Mouse (Mus musculus) layer of hippocampus, adult 9-11 months (tissue): ENCODE measurements around the gene Wsb2.
"Not testable (repeated sequence)": the region's sequence is repeated elsewhere in the genome, so short reads cannot be mapped to it uniquely, and the experiment has no call there.

Experiments
- DNase-seq: peaks from one replicate; pipeline ENCODE4 v3.0.0; 2022

Gene Wsb2

DNA sequence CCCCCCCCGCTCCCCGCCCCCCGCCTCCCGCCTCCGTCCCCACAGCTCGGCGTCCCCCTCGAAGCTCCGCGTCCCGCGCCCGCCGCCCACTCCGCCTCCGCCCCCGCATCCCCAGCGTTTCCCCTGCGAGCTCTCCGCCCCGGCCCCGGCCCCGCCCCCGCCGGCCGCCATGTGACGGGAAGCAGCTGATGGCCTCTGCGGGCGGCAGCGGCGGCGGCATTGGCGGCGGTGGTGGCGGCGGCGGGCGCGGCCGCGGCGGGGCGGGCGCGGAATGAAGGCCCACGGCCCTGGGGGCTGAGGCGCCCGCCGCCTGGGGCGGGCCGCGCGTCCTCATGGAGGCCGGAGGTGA lies at the start of gene Wsb2:
TSS of gene Wsb2 (plus strand) at position 176 of the 349 bp plus-strand sequence.
- DNase-seq = peak; percentile 83

DNA sequence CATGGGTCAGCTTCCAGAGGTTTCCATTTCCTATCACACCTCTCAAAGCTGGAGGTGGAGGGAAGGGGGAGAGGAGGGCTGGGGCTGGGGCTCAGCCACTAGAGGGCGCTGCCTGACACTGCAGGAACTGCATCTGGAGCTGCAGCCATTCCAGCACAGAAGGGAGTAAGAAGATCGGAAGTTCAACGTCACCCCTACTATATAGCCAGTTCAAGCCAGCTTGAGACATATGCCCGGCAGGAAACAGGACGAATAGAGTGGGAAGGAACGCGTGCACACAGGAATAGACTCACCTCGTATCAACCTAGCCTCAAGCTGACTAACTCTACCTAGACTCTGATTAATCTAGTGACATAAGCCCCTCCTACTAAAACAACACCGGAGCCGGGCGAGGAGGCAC lies 49.4 kb upstream of the Wsb2 start:
- no peak for DNase-seq

DNA sequence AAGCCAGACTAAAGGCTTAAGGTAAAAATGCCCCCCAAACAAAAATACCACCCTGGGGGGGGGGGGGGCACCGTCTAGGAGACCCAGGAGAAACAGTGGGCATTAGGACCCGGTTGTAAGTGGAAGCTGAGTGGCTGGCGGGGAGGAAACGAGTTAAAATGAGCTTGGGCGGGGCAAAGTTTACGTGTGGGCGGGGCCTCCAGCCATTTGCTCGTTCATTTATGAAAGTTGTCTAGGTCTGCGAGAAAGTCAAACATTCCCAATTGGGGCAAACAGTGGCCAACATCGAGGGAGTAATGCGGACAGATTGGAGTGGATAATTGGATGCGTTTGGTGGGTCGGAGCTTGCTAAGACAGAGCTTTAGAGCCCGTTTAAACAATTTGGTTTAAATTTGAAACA lies 43.7 kb upstream of the Wsb2 start:
- DNase-seq = no peak

- no peak for DNase-seq
Measured at GRCm38 (mm10) chr5:117313909-117314308, 43.2 kb upstream of the Wsb2 start.

DNA sequence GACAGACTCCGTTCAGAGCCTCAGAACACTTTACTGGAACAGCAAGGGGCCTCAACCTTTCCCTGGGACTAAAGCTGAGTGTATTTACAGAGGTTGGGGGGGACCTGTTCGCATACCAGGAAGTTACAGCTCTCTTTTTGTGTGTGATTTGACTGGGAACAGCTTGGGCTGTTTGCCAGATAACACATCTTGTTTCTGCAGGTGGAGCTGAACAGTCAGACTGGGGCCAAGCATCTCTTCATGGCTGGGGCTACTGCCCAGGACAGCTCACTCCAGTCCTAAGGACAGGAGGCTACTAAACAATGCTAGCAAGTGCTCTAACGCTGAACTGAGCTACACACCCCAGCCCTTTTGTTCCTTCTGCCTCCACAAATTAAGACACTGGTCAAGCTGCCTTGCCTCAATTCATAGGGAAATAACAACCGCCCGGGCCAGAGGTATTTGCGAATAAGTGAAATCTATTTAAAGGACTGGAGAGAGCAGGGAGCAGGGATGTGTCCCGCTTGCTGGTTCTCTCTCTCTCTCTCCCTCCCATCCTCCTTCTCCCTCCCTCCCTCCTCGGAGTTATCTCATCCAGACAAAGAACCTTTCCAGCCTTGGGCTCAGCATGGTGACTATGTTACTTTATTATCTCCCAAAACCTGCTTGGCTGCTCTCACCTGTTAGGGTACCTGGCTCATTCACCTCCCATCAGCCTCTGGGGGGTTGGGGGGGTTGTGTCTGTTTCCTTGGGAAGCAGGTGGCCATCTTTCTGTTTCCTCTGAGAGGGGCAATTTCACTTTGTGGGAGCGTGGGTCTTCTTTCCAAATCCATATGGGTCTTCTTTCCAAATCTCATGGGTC lies 42.3 kb upstream of the Wsb2 start:
- DNase-seq = no peak

- peak; percentile 19 for DNase-seq
Measured at GRCm38 (mm10) chr5:117318741-117319629, 38.1 kb upstream of the Wsb2 start, which contains the start of gene Vsig10. Vsig10 (plus strand) TSS chr5:117319083.

DNA sequence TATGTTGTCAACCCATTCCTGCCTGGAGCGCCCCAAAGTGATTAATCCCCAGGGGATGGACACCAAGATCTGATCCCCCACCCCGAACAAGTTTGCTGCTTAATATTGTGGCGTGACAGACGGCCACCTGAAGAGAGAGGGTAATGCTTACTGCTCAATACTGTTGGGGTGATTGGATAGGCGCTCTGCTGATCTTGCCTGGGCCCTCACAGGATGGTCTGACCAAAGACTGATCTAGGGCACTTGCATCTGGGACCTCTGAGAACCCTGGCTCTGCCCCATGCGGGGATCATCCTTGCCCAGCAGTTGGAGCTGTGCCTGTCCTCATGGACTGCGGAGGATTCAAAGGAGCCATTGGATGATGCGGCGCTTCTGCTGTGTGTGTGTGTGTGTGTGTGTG lies 33.4 kb upstream of the Wsb2 start:
- no peak for DNase-seq

GRCm38 (mm10) chr5:117326408-117326807 lies 30.7 kb upstream of the Wsb2 start:
- DNase-seq = no peak

DNA sequence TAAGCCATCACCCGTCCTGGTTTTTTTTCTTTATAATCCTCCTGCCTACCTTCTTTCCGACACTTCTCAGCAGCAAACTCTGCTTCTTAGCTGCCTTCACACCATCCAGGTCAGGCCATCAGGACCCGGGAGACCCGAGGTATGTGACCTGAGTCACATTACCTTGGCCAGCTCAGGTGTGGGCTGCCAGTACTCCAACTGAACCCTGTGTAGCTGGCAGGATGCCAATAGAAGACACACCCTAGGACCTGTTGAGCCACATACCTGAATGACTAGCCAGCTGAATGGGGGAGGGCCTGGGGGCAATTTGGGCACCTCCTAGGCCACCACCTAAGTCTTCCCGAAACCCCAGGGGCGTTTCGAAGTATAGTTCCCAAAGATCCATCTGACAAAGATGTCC lies 26.6 kb upstream of the Wsb2 start:
- DNase-seq = no peak

DNA sequence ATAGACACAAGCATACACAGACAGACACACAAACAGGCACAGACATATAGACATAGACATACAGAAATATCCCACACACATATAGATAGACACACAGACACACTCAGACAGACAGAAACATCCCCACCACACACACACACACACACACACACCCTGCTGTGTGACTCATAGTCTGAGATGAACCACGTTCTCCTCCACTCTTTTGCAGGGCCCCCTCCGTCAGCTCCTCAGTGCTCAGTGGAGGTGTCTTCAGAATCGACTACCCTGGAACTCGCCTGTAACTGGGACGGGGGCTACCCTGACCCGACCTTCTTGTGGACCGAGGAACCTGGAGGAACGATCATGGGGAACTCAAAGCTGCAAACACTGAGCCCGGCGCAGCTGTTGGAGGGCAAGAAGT lies 19.1 kb upstream of the Wsb2 start:
- no peak for DNase-seq

DNA sequence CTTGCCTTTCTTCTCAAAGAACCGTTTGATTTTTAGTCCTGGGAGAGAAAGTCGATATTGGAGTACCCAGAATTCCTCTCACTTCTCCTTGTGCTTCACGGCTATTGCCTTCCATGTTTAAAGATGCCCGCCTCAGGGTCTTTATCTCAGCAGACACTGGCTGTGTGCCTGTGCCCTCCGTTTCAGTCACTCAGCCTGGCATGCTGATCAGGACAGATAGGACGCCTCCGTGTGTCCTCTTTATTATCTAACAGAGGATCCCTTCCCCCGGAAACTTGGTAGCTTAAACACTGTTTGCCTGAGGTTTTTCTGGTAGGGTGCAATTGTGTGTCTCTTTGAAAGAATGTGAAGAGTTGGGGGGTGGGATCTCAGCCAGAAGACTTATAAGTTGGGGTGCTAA lies 18.6 kb upstream of the Wsb2 start:
- DNase-seq = no peak

GRCm38 (mm10) chr5:117340081-117340480 lies 17.0 kb upstream of the Wsb2 start:
- no peak for DNase-seq

- no peak for DNase-seq
Measured at GRCm38 (mm10) chr5:117341896-117342295, 15.2 kb upstream of the Wsb2 start.

DNA sequence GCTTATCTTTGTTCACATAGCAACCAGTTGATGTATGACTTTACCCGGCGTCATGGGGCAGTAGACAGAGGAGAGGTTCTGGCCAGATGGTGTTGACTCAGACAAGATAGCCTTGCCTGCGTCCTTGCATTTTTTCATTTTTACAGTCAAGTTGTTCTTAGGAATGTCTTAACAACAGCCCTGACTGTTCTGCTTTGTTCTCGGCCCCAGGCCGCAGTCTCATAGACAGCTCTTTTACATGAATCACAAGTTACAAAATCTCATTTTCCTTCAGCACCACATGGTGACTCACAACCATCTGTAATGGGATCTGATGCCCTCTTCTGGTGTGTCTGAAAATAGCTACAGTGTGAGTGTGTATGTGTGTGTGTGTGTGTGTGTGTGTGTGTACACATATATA lies 12.6 kb upstream of the Wsb2 start:
- DNase-seq = not testable (repeated sequence)

DNA sequence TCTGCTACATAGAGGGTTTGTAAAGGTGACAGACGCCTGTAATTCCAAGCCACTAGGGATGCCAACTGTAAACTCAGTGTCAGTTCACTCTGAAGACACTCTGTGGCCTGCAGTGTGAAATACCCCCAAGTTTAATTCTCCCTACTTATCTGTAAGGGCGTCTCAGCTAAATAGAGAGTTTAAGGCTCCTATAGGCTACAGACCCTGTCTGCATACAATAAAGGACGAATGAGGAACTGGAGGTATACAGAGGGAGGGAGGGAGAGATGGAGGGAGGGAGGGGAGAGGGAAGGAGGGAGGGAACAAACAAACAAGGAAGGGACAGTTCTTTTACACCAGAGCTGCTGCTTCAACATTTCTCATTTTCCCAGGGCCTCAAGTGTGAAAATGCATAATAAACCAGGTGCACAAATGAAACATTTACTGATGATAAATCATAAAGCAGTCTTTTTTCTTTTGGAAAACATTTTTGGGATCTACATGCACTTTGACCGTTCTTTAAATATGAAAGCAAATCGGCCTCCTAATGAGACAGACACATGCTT lies 11.6 kb upstream of the Wsb2 start:
- no peak for DNase-seq

GRCm38 (mm10) chr5:117346281-117346680 lies 10.8 kb upstream of the Wsb2 start:
- no peak for DNase-seq

DNA sequence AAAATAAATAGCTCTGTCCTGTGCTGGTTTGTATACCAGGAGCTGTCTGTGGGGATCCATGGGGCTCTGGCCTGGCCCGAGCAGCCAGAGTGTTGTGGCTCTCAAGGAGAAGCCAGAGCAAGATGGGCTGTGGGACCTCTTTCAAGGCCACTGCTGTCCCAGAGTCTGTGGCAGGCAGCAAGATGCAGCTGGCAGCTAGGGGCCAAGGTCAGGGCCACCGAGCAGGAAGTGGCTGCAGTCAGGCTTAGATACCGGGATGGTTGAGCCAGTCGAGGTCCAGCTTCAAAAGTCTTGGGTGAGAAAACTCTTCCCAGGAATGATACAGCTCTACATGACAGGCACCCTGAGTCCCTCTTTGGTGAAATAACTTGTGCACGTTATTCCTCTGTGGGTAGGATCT lies 10.1 kb upstream of the Wsb2 start:
- no peak for DNase-seq

GRCm38 (mm10) chr5:117347838-117348237 lies 9.3 kb upstream of the Wsb2 start:
- DNase-seq = no peak

DNA sequence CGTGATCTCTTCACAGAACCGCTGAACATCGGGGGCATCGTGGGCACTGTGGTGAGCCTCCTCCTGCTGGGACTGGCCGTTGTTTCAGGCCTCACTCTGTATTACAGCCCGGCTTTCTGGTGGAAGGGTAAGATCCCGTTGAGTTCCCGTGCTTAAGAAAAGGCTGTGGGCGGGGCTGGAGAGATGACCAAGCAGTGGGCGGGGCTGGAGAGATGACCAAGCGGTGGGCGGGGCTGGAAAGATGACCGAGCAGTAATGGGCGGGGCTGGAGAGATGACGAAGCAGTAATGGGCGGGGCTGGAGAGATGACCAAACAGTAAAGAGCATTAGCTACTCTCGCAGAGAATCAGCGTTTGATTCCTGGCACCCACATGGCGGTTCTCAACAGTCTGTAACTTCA lies 8.8 kb upstream of the Wsb2 start:
- peak; percentile 76 for DNase-seq

DNA sequence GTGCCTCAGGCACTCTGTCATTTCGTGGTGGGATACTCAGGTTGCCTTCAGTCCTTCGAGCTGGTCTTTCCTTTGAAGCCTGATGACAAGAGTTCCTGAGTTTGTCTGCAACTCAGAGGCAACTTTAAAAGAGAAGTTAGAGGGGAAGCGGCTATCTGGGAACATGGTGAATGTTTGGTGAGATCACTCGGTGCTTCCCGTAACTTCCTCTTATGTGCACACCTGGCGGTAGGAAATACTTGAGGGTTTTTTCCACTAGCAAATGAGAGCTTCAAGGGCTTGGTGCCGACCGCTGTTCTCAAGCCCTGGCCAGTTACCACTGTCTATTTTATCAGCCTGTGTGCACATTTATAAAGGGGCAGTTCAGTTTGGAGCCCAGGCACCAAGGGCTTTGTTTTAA lies 3.0 kb upstream of the Wsb2 start:
- DNase-seq = no peak

GRCm38 (mm10) chr5:117355648-117356303 lies 1.3 kb upstream of the Wsb2 start:
- DNase-seq = no peak

DNA sequence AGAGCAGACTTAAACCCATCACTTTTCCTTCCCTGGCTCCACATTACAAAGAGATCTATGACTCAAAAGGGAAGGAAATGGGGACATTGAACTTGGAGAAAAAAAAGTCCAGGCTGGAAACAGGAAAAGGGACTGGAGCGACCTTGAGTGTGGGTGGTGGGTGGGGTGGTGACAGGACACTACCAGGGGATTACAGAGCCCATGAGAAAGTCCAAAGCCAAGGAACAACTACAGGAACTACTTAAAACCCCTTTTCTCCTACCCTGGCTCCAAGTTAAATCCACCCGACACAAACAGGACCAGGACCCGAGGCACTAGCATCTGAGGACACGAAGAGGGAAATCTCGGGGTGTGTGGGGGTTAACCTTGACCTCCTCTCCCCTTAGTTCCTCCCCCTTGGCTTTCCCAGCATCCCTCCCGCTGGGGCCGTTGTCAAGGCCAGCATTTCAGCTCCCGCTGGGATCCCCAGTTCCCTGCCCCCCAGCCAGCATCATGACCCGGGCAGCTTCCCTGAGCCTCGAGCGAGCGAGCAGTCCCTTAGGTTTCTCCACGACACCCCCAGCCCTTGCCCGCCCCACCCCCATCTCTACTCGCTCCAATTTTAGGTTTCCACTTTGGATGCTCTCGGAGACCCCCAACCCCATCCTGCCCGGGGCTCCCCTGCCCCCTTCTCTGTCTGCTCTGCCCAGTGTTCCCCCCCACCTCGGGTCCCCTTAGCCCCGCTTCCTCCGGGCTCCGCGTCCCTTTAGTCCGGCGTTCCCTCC lies 557 bp upstream of the Wsb2 start:
- DNase-seq = peak; percentile 44
